Mouse (Mus musculus): Measurements from ENCODE around the gene Nlrc4.
"Not testable (repeated sequence)": the region's sequence is repeated elsewhere in the genome, so short reads cannot be mapped to it uniquely, and the experiment has no call there.

Gene Nlrc4

DNA sequence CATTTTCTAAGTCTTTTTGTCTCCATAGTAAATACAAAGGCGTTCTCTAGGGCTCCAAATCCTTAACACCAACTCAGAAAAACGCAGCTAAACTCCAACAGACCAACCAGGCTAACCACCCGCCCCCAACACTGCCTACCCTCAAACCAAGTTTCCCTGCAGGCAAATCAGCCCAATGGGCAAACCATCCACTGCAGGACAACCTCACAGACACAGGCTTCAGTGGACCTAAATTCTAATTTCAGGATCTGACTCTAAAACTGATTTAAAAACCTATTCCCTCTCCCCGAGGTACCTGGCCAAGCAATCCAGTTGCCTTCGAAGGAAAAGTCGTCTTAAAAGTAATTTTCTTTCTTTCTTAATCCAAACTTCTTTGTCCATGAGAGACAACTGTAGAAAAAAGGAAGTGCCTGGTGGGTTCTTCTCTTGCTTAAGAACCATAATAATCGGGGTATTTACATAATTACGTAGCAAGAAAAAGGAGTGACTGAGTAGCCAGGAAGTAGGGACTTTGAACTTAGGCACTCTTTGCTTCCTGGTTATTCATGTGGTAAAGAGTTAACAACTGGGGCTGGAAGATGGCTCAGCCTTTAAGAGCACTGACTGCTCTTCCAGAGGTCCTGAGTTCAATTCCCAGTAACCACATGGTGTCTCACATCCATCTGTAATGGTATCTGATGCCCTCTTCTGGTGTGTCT lies at the start of gene Nlrc4:
TSS of gene Nlrc4 (minus strand) at position 432 of the 698 bp plus-strand sequence.
- in situ Hi-C loops (cut with MboI, MseI), result no loop called here

DNA sequence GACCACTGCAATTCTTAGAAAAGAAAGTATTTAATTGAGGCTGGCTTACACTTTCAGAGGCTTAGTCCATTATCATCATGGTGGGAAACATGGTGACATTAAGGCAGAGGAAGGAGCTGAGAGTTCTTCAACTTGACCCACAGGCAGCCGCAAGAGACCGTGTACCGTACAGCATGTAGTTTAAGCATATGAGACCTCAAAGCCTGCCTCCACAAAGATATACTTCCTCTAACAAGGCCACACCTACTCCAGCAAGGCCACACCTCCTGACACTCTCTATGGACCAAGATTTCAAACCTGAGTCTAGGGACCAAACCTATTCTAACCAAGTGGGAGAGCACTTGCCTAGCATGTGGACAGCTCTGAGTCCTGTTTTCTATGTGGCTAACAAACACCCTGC lies 49.7 kb upstream of the Nlrc4 start:
- in situ Hi-C loops (cut with MboI, MseI), result no loop called here

DNA sequence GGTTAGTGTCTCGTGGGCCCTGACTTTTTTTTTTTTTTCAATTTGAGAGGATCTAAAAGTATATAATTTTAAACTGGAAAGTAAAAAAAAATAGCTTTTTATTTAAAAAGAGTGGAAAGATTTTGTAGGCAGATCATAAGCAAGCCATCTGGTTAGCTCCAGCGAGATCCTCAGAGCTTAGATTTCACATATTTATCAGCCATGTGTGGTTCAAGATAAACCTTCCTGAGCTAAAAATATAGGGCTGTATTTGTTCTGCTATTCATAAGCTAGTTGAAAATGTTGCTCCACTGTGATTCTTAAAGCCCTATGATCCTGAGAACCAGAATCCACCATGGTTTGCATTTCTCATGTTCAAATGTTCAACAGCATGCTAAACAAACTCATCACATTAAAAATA lies 49.0 kb upstream of the Nlrc4 start:
- in situ Hi-C loops (cut with MboI, MseI), result no loop called here

DNA sequence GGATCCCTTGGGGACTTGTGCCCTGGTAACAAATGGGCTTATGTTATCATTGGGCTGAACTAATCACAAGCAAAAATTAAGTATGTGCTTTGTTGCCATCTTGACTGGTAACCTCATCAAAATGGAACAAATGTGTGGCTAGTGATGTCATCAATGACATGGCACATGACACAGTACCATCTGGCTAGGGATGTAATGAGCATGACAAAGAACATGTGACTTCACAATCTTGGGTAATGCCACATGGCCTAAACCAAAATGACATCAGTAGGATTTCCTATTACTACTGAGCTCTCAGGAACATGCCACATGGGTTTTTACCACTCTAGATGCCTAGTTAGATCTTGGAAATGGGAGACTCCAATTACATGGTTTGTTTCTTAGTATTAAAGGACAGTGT lies 42.1 kb upstream of the Nlrc4 start:
- in situ Hi-C loops (cut with MboI, MseI), result no loop called here

GRCm38 (mm10) chr17:74500204-74500603 lies 41.3 kb upstream of the Nlrc4 start:
- in situ Hi-C loops (cut with MboI, MseI), result no loop called here

GRCm38 (mm10) chr17:74491565-74491964 lies 32.6 kb upstream of the Nlrc4 start:
- in situ Hi-C loops (cut with MboI, MseI), result no loop called here

- in situ Hi-C loops (cut with MboI, MseI), result no loop called here
Observed at GRCm38 (mm10) chr17:74489901-74490220, 30.9 kb upstream of the Nlrc4 start.

GRCm38 (mm10) chr17:74489024-74489900 lies 30.3 kb upstream of the Nlrc4 start, which contains the start of gene Yipf4:
TSS of gene Yipf4 (plus strand) at chr17:74489493.
- in situ Hi-C loops (cut with MboI, MseI), result no loop called here

DNA sequence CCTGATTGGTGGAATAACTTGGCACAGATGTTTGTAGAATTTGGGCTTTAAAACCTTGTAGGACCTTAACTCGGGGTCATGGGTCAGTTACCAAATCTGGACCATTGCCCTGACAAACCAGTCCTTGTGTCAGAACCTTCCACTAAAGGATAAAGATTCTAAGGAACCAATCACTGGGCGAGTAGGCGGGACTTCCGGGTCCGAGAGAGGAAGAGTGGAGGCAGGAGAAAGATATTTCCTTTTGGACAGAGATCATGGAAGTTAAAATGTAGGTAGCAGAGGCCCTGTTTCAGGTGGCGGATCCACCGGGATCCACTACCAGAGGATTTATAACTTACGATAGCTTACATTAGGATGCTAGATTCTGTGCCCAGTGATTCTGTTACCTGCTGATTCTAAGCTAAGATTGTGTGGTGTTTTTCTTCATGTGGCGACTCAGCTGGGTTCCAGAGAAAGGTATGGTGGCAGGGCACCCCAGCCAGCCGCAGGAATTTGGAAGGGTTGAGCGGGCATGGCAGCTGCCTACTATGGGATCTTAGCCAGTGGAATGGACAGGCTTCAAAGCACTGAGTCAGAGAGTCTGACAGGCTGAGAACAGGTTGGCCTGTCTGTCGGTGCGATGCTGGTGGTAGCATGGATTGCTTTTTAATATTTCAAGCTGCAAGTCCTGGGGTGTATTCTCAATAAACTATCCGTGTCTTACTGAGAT lies 21.6 kb upstream of the Nlrc4 start:
- in situ Hi-C loops (cut with MboI, MseI), result no loop called here

DNA sequence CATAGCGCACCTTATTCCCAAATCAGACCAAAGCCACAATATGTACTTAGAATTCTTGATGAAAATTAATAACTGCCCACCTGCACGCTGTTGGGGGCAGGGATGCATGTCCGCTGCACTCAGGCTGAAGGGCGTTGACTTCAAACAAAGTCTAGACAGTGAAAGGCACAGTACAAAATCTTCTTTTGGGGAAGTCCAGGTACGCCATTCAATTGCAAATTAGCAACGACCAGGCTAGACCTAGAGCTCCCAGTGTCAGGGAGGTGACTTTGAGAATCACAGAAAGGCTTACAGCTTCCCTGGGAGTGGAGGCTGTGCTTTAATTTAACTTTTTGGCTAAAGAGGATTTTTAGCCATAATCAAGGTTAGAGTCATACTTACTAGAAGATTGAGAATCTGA lies 11.2 kb upstream of the Nlrc4 start:
- in situ Hi-C loops (cut with MboI, MseI), result not testable (repeated sequence)

DNA sequence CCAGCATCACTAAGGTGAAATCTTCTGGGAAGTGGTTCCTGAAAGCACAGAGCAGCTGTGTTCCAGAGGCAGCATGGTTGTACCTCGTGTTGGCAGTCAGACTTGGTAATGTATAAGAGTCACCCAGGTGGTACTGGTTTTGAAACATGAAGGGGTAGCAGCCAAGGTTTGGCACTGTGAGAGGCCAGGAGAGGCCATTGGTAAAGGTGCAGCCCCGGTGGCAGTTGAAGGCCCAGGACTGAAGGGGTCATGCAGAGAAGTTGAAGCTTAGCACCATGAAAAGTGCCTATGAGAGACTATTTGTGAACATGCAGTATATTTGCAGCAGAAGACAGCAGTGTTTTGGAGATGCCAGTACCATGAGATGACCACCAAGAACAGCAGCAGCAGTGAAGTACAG lies 9.0 kb upstream of the Nlrc4 start:
- in situ Hi-C loops (cut with MboI, MseI), result not testable (repeated sequence)

GRCm38 (mm10) chr17:74463510-74463909 lies 4.6 kb upstream of the Nlrc4 start:
- in situ Hi-C loops (cut with MboI, MseI), result no loop called here

DNA sequence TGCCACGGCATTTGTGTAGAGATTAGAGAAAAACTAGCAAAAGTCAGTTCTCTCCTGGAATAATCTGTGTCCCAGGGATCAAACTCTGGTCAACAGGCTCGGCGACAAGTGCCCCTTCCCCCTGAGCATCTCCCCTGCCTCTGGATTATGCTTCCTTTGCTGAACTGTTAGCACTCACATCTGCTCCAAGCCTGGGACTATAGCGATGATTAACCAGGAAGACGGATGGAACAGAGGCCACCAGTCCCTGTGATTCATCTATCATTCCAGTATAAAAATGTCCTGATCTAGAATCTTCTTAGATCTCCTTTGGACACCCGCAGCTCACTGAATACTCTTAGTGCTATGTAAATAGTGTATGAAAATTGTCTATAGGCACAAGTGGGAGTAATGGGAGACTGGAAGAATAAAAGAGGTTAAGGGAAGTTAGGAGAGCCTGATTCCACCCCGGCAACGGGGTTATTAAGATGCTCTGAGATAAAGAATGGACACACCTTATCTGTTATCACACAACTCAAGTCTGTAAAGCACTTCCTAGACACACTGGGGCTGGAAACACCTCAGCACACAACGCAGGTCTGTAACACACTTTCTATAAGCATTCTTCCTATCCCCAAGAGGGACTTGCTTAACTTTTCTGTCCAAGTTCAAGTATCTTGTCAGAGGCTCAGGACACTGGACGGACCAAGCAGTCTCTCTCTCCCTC lies 817 bp downstream of the Nlrc4 start:
- in situ Hi-C loops (cut with MboI, MseI), result no loop called here

GRCm38 (mm10) chr17:74456825-74457224 lies 2.1 kb downstream of the Nlrc4 start:
- in situ Hi-C loops (cut with MboI, MseI), result no loop called here

GRCm38 (mm10) chr17:74455426-74455825 lies 3.5 kb downstream of the Nlrc4 start:
- in situ Hi-C loops (cut with MboI, MseI), result no loop called here

GRCm38 (mm10) chr17:74454660-74455059 lies 4.3 kb downstream of the Nlrc4 start:
- in situ Hi-C loops (cut with MboI, MseI), result no loop called here

- in situ Hi-C loops (cut with MboI, MseI), result no loop called here
Observed at GRCm38 (mm10) chr17:74453928-74454327, 5.0 kb downstream of the Nlrc4 start.

- in situ Hi-C loops (cut with MboI, MseI), result no loop called here
Observed at GRCm38 (mm10) chr17:74449776-74450175, 9.2 kb downstream of the Nlrc4 start.

DNA sequence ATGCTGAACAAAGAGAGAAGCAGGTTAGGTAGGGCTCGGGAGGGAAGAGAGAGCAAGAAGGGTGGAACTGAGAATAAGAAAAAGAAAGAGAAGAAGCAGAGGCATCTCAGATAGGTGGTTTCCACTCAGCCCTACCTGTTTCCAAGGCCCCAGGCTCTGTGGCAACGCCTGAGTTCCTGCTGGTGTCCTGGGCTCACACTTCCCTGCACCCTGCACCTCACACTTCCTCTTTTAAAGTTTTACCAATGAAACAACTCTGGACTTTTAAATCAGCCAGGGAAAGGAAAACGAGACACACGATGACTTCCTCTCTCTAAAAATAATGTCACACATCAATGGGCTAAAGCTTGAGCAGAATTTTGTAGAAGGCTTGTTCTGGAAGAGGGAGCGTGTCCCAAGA lies 18.5 kb downstream of the Nlrc4 start:
- in situ Hi-C loops (cut with MboI, MseI), result no loop called here

DNA sequence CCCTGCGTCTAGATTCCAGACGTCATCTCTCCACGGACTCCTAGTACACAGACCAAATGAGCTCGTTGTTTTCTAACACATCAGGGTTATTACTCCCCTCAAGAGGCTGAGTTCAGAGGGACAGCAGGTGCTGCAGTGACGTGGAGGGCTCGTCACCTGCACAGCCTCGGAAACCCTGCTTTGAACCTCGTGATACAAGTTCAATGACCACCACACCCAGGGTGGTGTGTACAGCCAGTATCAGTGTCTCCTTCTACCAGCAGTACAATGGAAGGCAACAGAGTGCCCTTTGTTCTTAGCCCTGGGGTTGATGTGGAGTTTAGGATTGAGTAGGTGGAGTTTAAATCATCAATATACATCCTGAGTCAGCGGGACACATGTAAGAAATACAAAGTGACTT lies 21.2 kb downstream of the Nlrc4 start:
- in situ Hi-C loops (cut with MboI, MseI), result no loop called here

GRCm38 (mm10) chr17:74432631-74433030 lies 26.3 kb downstream of the Nlrc4 start:
- in situ Hi-C loops (cut with MboI, MseI), result no loop called here

GRCm38 (mm10) chr17:74431481-74431880 lies 27.5 kb downstream of the Nlrc4 start:
- in situ Hi-C loops (cut with MboI, MseI), result no loop called here
